Mouse (Mus musculus) neural tube, embryonic 13.5 days (tissue): ENCODE measurements around the gene Cer1. TPM values are rescaled to one million over a fixed set of nuclear protein-coding genes. Genes with fewer than 3 reads are reported as not detected.

Experiments used
- ATAC-seq: fragments of 200-750 bp; cut with Nextera tagmentation; 2 replicates; pipeline ENCODE4 v1.8.0; 2017; ENCODE audit warnings: low read depth, mild to moderate bottlenecking, moderate TSS enrichment, moderate library complexity
- H3K27ac ChIP-seq: fragments of 300-500 bp; sonication (generic); replicated peaks from 2 replicates; pipeline ENCODE4 v1.5.1; 2015; ENCODE audit warnings: moderate library complexity, mild to moderate bottlenecking, inconsistent platforms
- H3K27me3 ChIP-seq: fragments of 300-500 bp; sonication (generic); 2 replicates; pipeline ENCODE4 v1.6.1; 2015; ENCODE audit warnings: mild to moderate bottlenecking, inconsistent platforms
- H3K36me3 ChIP-seq: fragments of 300-500 bp; sonication (generic); 2 replicates; pipeline ENCODE4 v1.6.1; 2015; ENCODE audit warnings: mild to moderate bottlenecking, inconsistent platforms
- H3K4me1 ChIP-seq: fragments of 300-500 bp; sonication (generic); replicated peaks from 2 replicates; pipeline ENCODE4 v1.6.1; 2015; ENCODE audit warnings: inconsistent platforms
- H3K4me2 ChIP-seq: fragments of 300-500 bp; sonication (generic); 2 replicates; pipeline ENCODE4 v1.6.1; 2015; ENCODE audit warnings: inconsistent platforms, mild to moderate bottlenecking, moderate library complexity
- H3K4me3 ChIP-seq: fragments of 300-500 bp; sonication (generic); 2 replicates; pipeline ENCODE4 v1.5.1; 2015; ENCODE audit warnings: mild to moderate bottlenecking, inconsistent platforms
- H3K9ac ChIP-seq: fragments of 300-500 bp; sonication (generic); 2 replicates; pipeline ENCODE4 v1.6.1; 2015; ENCODE audit warnings: moderate library complexity, mild to moderate bottlenecking, inconsistent platforms
- H3K9me3 ChIP-seq: fragments of 300-500 bp; sonication (generic); 2 replicates; pipeline ENCODE4 v1.6.1; 2016; ENCODE audit warnings: inconsistent platforms
- WGBS: fragments of 180-500 bp; shearing (Covaris S2); methylation state at CpG from one replicate; pipeline ENCODE4 v1.1.7; 2015; 5-methylcytosine and 5-hydroxymethylcytosine counted together
- polyA plus RNA-seq: library from polyadenylated mRNA; unstranded; fragments of >200 nt; fragmentation: Nextera tagmentation; extraction: Ambion mirVana; gene quantifications from 2 replicates; pipeline ENCODE4 v1.2.1, GENCODE M21; 2015

Gene Cer1
- polyA plus RNA-seq, 1 experiment from 2014 or later: 0.54 TPM

DNA sequence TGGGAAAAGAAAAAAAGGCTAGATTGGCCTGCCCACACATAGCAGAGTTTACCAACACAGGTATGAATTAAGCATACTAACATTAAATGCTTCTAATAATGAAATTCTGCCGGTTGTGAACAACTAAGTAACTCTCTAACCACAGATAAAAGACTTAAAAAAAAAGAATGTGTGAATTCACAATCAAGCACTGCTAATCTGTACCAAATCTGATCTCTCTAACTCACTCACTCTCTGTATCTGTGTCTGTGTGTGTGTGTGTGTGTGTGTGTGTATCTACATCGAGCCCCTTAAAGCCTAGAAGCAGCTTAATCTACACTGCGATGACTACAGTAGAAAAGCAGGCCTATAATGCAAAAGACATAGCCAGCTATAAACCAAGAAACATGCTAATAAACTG is 28.0 kb downstream of the Cer1 start:
- Histone ChIP-seq H3K36me3 (no peaks in the 10 kb centered on the region), H3K4me2 (no peak overlapping the region), H3K27ac (no peak overlapping the region), H3K4me1 (peaks cover 28% of the 10 kb centered on the region), H3K27me3 (no peaks in the 10 kb centered on the region), H3K9me3 (no peaks in the 10 kb centered on the region), H3K9ac (no peak overlapping the region), H3K4me3 (no peak overlapping the region)
- WGBS: 95% methylated on average over 3 of the region's 3 CpGs
- no peak for ATAC-seq

DNA sequence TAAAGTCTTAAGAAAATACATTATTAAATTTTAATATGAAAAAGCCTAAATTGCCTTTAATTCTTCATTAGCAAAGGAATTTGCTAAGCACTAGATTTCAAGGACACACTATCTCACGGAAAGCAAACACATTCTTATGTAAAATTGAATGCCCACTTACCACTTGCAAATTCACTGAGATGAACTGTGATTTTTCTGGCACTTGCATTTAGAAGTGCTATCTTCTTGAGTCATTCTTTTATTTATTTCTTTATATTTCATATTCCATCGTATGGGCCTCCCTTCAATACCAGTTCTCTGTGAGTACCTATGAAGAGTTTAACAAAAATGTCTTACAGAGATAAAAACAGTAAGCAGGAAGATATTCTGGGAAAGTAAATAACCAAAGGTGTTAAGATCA is 31.1 kb downstream of the Cer1 start:
- ATAC-seq: no peak
- H3K4me1 ChIP-seq: peaks cover 16% of the 10 kb centered on the region

DNA sequence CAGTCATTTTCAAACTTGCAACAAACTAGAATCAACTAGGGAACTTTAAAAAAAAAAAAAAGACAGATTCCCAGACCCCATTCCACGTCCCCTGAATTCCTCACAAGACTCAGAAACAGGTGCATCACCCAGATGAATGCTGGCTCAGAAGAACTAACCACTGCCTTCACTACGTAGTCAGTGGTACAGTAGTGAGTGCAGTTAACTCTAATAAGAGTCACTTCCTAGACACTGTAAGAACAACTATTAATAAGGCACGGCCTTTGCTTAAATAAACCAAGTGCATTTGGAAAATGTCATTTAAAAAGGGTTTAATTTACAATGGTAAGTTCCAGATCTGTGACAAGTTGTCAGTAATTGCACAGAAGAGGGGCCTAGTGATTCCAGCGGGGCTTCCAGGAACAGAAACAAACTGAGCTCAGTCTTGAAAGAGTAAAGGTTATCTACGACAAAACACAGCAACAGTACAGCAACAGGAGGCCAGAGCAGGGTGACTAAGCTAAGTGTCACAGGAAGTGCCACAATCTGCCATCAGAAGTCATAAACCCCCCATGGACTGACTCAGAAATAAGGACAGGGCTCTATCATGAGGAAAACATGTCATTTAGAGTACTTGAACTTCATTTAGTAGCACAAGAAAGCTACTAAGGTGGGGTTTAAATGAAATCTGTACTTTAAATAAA is 36.3 kb downstream of the Cer1 start:
- Histone ChIP-seq H3K27ac (no peak overlapping the region), H3K4me2 (no peak overlapping the region)

More for the DNA sequence above, 31.1 kb downstream of the Cer1 start:
- Histone ChIP-seq H3K9me3 (no peaks in the 10 kb centered on the region), H3K4me2 (no peak overlapping the region), H3K36me3 (no peaks in the 10 kb centered on the region), H3K9ac (no peak overlapping the region), H3K27me3 (no peaks in the 10 kb centered on the region), H3K27ac (no peak overlapping the region), H3K4me3 (no peak overlapping the region)
- WGBS: 88% methylated on average over 2 of the region's 2 CpGs

DNA sequence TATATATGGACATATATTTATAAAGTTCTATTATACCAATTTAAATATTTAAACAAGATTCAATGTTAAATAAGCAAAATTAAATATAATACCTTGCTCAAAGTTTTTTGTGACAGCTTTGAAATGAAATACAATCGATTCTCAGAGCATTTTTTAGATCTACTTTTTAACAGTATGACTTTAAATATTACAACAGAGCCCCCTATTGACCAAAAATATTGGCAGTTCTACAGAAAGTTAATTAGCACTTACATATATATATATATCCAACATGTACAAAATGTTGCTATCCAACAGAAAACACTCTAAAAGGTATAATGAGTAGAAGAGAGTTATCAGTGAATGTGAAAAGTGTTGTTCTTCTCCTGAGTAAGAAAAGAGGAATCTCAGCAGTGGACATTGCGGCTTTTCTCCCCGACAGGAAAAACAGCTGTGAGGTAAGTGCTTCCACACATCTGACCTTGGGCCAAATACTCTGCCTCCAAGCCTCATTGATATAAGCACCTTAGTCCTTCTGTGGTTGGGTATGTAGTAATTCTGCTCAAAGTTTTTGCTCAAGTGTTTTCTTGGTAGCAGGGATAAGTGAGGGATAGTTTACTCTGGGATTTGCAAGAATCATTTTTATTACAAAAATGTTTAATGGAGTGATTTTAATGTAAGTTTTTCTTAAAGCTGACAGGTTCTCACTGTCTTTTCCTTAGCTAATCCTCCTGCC is 47.3 kb downstream of the Cer1 start:
- H3K27ac ChIP-seq: no peak overlapping the region
- no peak overlapping the region for H3K4me3 ChIP-seq
- H3K36me3 ChIP-seq: peaks cover 32% of the 10 kb centered on the region; the same call in 1 of the 2 replicates
- H3K4me1 ChIP-seq: no peaks in the 10 kb centered on the region
- H3K9ac ChIP-seq: no peak overlapping the region
- WGBS: 85% methylated on average over 3 of the region's 3 CpGs
- no peak overlapping the region for H3K4me2 ChIP-seq
- no peaks in the 10 kb centered on the region for H3K27me3 ChIP-seq
- ATAC-seq: no peak
- no peaks in the 10 kb centered on the region for H3K9me3 ChIP-seq

More for the DNA sequence above, 36.3 kb downstream of the Cer1 start:
- Histone ChIP-seq H3K9me3 (no peaks in the 10 kb centered on the region), H3K36me3 (peaks cover 10% of the 10 kb centered on the region; the same call in 1 of the 2 replicates), H3K27me3 (no peaks in the 10 kb centered on the region), H3K4me3 (no peak overlapping the region), H3K9ac (no peak overlapping the region), H3K4me1 (no peaks in the 10 kb centered on the region)
- ATAC-seq: no peak
- 50% methylated on average over 5 of the region's 5 CpGs for WGBS

Other genes starting within 250 kb of the Cer1 start
- gene Nfib, start 179.4 kb downstream of the Cer1 start, polyA plus RNA-seq: 71.3 and 81.2 TPM in 2 replicates
- gene Zdhhc21, start 25.2 kb downstream of the Cer1 start, polyA plus RNA-seq: 14.8 and 15.7 TPM in 2 replicates
- gene Frem1, start 167.2 kb upstream of the Cer1 start, polyA plus RNA-seq: 1.8 and 2.3 TPM in 2 replicates